Mouse (Mus musculus): ENCODE measurements around the gene Cand2. TPM values are rescaled to one million over a fixed set of nuclear protein-coding genes. Genes with fewer than 3 reads are reported as not detected.

Gene Cand2
- polyA plus RNA-seq, 2 experiments: 1.7 to 2.4 TPM

DNA sequence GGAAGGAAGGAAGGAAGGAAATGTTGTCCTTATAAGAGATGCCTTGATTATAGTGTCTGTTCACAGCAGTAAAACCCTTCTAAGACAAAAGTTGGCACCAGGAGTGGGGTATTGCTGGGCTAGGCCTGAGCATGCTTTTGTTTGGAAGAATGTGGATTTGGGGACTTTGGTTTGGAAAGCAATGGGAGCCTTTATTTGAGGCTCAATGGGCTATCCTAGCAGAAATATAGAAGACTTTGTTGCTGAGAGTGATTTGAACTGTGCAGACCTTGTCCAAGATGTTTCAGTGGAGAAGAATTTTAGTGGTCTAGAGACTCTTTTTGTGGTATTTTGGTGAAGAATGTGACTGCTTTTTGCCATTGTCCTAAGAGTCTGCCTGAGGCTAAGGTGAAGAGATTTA is 59.5 kb downstream of the Cand2 start:
- TF ChIP-seq EP300 (IDR thresholded peaks at IDR 0.05; ENCODE audit: low read depth): no peak
- no peak for TF ChIP-seq CTCF (IDR thresholded peaks at IDR 0.05; ENCODE audit: low read depth)
- Histone ChIP-seq H3K27ac (no peak overlapping the region), H3K36me3 (replicated peaks; ENCODE audit: control insufficient read depth, insufficient read depth, low read depth) (no peaks in the 10 kb centered on the region), H3K9ac (replicated peaks) (no peak overlapping the region), H3K27me3 (ENCODE audit: control insufficient read depth, insufficient read depth, low read length) (no peaks in the 10 kb centered on the region), H3K4me3 (ENCODE audit: insufficient read depth in 1 of 2, low read depth in 2 of 2, low read length in 2 of 2) (no peak overlapping the region), H3K4me2 (ENCODE audit: low read depth) (no peak overlapping the region), H3K4me1 (replicated peaks; ENCODE audit: control insufficient read depth in 2 of 2, insufficient read depth in 2 of 2, low read length in 1 of 2) (peaks cover 10 to 28% of the 10 kb centered on the region in 2 experiments), H3K9me3 (ENCODE audit: control insufficient read depth, low read length) (no peaks in the 10 kb centered on the region)
- DNase-seq (ENCODE audit: low read depth in 3 of 3, low spot score in 3 of 3) (no peak), ATAC-seq (ENCODE audit: insufficient read depth) (no peak)

DNA sequence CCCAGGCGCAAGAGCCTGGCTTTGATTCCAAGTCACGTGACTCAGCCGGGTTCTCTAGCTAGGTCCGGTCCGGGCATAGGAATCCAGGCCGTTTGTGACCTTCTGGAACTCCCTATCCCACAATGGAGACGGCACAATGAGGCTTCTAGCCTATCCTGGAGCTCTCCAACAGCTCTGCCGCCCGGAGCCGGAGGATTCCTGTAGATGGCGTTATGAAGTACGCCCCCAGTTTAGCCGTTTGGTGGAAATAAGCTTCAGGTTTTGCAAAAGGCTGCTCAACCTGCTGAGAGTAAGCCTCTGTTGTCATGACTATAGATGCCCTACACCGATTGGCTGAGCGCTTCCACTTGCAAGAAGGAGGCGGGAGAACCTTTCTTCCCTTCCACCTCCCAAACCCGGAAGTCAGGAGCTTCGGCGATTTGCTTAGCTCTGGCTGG is 63.8 kb downstream of the Cand2 start, which contains the start of gene Efcab12:
Efcab12 (minus strand) TSS at position 252 of the 437 bp plus-strand sequence.
- no peak within 1 kb of the TSS for H3K27ac ChIP-seq
- H3K4me2 ChIP-seq (ENCODE audit: low read depth): peak within 1 kb of the TSS; percentile 82
- no peaks in the 10 kb centered on the region for H3K27me3 ChIP-seq (ENCODE audit: control insufficient read depth, insufficient read depth, low read length)
- DNase-seq (ENCODE audit: low read depth in 3 of 3, low spot score in 3 of 3) (peak; percentile 61 to 76 (median 67)), ATAC-seq (ENCODE audit: insufficient read depth) (peak; percentile 86)
- H3K4me3 ChIP-seq (ENCODE audit: insufficient read depth in 1 of 2, low read depth in 2 of 2, low read length in 2 of 2): peak within 1 kb of the TSS; percentile 48 to 50
- H3K9ac ChIP-seq (replicated peaks): peak within 1 kb of the TSS; percentile 39; the same call in 1 of the 2 replicates
- H3K9me3 ChIP-seq (ENCODE audit: control insufficient read depth, low read length): no peaks in the 10 kb centered on the region
- TF ChIP-seq EP300 (IDR thresholded peaks at IDR 0.05; ENCODE audit: low read depth): no peak
- peaks cover 5% of the 10 kb centered on the region; the same call in 1 of the 2 replicates for H3K36me3 ChIP-seq (replicated peaks; ENCODE audit: control insufficient read depth, insufficient read depth, low read depth)
- peaks cover 3 to 16% of the 10 kb centered on the region in 2 experiments; a peak in 3 of 4 replicates for H3K4me1 ChIP-seq (replicated peaks; ENCODE audit: control insufficient read depth in 2 of 2, insufficient read depth in 2 of 2, low read length in 1 of 2)
- 4% methylated on average over 19 of the region's 19 CpGs for WGBS (ENCODE audit: insufficient replicate concordance)

DNA sequence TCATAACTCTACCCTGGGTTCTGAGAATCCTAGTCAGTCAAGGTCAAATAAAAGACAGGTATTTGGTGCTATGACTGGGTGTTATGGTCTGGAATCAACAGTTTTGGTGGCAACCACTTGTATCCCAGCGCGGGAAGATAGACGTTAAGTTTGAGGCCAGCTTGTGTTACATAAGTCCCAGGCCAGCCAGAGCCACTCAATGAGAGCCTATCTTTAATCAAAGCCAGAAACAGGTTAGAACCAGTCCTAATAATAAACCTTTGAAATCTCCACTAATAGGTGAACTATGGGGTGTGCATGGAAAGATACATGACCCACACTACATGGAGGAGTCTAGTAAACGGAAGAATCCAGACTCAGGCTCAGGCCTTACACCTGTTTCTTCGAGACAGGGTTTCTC is 64.4 kb downstream of the Cand2 start:
- H3K36me3 ChIP-seq (replicated peaks; ENCODE audit: control insufficient read depth, insufficient read depth, low read depth): peaks cover 9% of the 10 kb centered on the region
- TF ChIP-seq CTCF (IDR thresholded peaks at IDR 0.05; ENCODE audit: low read depth) (no peak), EP300 (IDR thresholded peaks at IDR 0.05; ENCODE audit: low read depth) (no peak)
- H3K27me3 ChIP-seq (ENCODE audit: control insufficient read depth, insufficient read depth, low read length): no peaks in the 10 kb centered on the region
- no peak overlapping the region for H3K27ac ChIP-seq
- peak overlapping the region; percentile 82 for H3K4me2 ChIP-seq (ENCODE audit: low read depth)
- DNase-seq (ENCODE audit: low read depth in 3 of 3, low spot score in 3 of 3): no peak
- H3K4me3 ChIP-seq (ENCODE audit: insufficient read depth in 1 of 2, low read depth in 2 of 2, low read length in 2 of 2): peak overlapping the region in 1 of 2 experiments; percentile 50; a peak in 2 of 4 replicates
- peak; percentile 26; the same call in 1 of the 2 replicates for ATAC-seq (ENCODE audit: insufficient read depth)
- H3K9me3 ChIP-seq (ENCODE audit: control insufficient read depth, low read length): no peaks in the 10 kb centered on the region
- 66% methylated on average over 5 of the region's 5 CpGs for WGBS (ENCODE audit: insufficient replicate concordance)
- peaks cover 3 to 16% of the 10 kb centered on the region in 2 experiments; a peak in 3 of 4 replicates for H3K4me1 ChIP-seq (replicated peaks; ENCODE audit: control insufficient read depth in 2 of 2, insufficient read depth in 2 of 2, low read length in 1 of 2)
- H3K9ac ChIP-seq (replicated peaks): no peak overlapping the region

DNA sequence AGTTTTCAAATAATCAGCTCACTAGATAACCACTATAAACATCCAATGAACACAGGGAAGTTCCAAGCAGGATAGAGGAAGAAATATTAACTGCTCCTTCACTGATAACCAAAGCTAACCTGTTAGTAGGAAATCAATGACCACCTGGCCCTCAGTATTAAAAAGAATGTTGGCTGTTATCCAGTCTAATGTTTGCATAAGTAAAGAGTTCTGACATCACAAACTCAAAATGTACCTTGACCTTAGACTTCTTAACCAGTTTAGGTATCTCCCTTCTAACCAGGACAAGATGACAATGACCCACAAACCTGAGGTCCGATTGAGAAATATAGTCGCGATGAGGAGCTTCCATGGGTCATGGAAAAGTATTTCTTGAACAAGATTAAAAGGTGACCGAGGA is 70.7 kb downstream of the Cand2 start:
- Histone ChIP-seq H3K4me2 (ENCODE audit: low read depth) (no peak overlapping the region), H3K4me3 (ENCODE audit: insufficient read depth in 1 of 2, low read depth in 2 of 2, low read length in 2 of 2) (no peak overlapping the region), H3K9ac (replicated peaks) (no peak overlapping the region), H3K36me3 (replicated peaks; ENCODE audit: control insufficient read depth, insufficient read depth, low read depth) (peaks cover 41% of the 10 kb centered on the region), H3K4me1 (replicated peaks; ENCODE audit: control insufficient read depth in 2 of 2, insufficient read depth in 2 of 2, low read length in 1 of 2) (no peaks in the 10 kb centered on the region), H3K27ac (no peak overlapping the region), H3K27me3 (ENCODE audit: control insufficient read depth, insufficient read depth, low read length) (no peaks in the 10 kb centered on the region), H3K9me3 (ENCODE audit: control insufficient read depth, low read length) (no peaks in the 10 kb centered on the region)
- 89% methylated on average over 4 of the region's 4 CpGs for WGBS (ENCODE audit: insufficient replicate concordance)
- DNase-seq (ENCODE audit: low read depth in 3 of 3, low spot score in 3 of 3) (no peak), ATAC-seq (ENCODE audit: insufficient read depth) (no peak)
- TF ChIP-seq CTCF (IDR thresholded peaks at IDR 0.05; ENCODE audit: low read depth): no peak
- no peak for TF ChIP-seq EP300 (IDR thresholded peaks at IDR 0.05; ENCODE audit: low read depth)

DNA sequence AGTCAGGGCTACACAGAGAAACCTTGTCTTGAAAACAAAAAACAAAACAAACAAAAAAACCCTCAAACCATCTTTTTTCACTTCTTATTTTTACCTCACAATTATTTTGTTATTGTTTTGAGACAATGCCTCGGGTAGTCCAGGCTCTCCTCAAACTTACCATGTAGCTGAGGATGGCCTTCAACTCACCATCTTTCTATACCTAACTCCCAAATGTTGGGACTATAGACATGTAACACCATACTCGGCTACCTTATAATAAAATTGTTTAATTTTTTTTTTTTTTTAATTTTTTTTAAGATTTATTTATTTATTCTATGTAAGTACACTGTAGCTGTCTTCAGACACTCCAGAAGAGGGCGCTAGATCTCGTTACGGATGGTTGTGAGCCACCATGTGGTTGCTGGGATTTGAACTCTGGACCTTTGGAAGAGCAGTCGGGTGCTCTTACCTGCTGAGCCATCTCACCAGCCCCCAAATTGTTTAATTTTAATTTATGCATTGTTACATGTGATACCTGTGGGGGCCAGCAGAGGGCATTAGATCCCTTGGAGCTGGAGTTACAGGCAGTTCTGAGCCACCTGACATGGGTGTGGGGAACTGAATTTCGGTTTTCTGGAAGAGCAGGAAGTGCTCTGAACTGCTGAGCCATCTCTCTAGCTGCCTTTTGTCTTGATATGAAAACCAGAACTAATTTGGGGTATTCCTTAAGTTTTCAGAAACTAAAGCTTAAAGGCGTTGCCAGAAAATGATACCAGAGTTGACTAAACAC is 72.5 kb downstream of the Cand2 start:
- no peak overlapping the region for H3K4me3 ChIP-seq (ENCODE audit: insufficient read depth in 1 of 2, low read depth in 2 of 2, low read length in 2 of 2)
- no peak overlapping the region for H3K27ac ChIP-seq
- H3K9me3 ChIP-seq (ENCODE audit: control insufficient read depth, low read length): no peaks in the 10 kb centered on the region
- H3K4me2 ChIP-seq (ENCODE audit: low read depth): no peak overlapping the region
- 31% methylated on average over 6 of the region's 8 CpGs for WGBS (ENCODE audit: insufficient replicate concordance)
- peak; percentile 80 for TF ChIP-seq CTCF (IDR thresholded peaks at IDR 0.05; ENCODE audit: low read depth)
- TF ChIP-seq EP300 (IDR thresholded peaks at IDR 0.05; ENCODE audit: low read depth): no peak
- peaks cover 45% of the 10 kb centered on the region for H3K36me3 ChIP-seq (replicated peaks; ENCODE audit: control insufficient read depth, insufficient read depth, low read depth)
- no peaks in the 10 kb centered on the region for H3K27me3 ChIP-seq (ENCODE audit: control insufficient read depth, insufficient read depth, low read length)
- peaks cover 0 to 1% of the 10 kb centered on the region in 2 experiments; a peak in 1 of 4 replicates for H3K4me1 ChIP-seq (replicated peaks; ENCODE audit: control insufficient read depth in 2 of 2, insufficient read depth in 2 of 2, low read length in 1 of 2)
- DNase-seq (ENCODE audit: low read depth in 3 of 3, low spot score in 3 of 3): peak; percentile 32 to 61 (median 39)
- H3K9ac ChIP-seq (replicated peaks): no peak overlapping the region
- ATAC-seq (ENCODE audit: insufficient read depth): peak; percentile 52; the same call in 1 of the 2 replicates
